Mouse (Mus musculus): ENCODE data around the gene Lima1.

Lima1 gene

DNA sequence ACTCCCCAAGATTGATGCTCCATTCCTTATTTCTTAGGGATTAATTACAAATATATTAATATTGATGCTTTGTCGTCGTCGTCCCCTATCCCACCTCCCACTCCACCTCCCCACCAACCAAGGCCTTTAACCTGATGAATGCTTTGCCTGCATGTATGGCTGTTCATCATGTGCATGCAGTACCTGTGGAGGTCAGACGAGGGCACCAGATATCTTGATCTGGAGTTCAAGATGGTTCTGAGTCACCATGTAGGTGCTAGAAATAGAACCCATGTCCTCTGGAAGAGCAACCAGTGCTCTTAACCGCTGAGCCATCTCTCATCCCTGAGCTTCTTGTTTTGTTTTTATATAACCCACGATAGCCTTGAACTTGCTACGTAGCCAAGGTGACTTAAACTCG, 11.5 kb downstream of the Lima1 start:
- Histone ChIP-seq H3K36me3 (ENCODE audit: insufficient read depth, low read length) (peaks cover 78% of the 10 kb centered on the region), H3K4me3 (replicated peaks; ENCODE audit: low read length) (no peak overlapping the region), H3K9me3 (ENCODE audit: low read length) (no peaks in the 10 kb centered on the region), H3K4me1 (replicated peaks; ENCODE audit: low read depth, low read length) (peaks cover 75% of the 10 kb centered on the region), H3K27me3 (ENCODE audit: insufficient read depth, low read length) (no peaks in the 10 kb centered on the region)
- TF ChIP-seq CTCF (conservative IDR thresholded peaks at IDR 0.05; ENCODE audit: low read length) = peak; percentile 44
- no peak for TF ChIP-seq NANOG (IDR thresholded peaks at IDR 0.05; ENCODE audit: borderline replicate concordance, low read length)

DNA sequence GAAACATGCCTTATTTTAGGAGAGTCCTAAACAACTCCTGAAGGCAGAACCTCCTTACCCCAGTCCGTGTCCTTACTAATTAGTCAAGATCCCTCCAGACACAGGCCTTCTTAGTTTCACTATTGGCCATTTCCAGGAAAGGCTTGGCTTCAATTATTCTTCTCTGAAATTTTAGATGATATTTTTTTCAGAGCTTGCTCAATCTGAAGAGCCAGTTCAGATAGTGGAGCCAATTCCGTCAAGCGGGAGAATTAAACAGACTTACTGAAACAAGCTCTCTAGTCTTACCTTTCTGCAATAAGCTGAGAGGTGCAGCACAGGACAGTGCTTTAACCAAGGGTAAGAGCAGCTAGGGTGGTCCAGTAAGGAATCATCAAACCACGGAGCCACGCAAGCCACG, 11.9 kb downstream of the Lima1 start:
- Histone ChIP-seq H3K36me3 (ENCODE audit: insufficient read depth, low read length) (peaks cover 74% of the 10 kb centered on the region), H3K9me3 (ENCODE audit: low read length) (no peaks in the 10 kb centered on the region), H3K27me3 (ENCODE audit: insufficient read depth, low read length) (no peaks in the 10 kb centered on the region), H3K4me1 (replicated peaks; ENCODE audit: low read depth, low read length) (peaks cover 71% of the 10 kb centered on the region), H3K4me3 (replicated peaks; ENCODE audit: low read length) (no peak overlapping the region)
- TF ChIP-seq CTCF (conservative IDR thresholded peaks at IDR 0.05; ENCODE audit: low read length) = no peak
- TF ChIP-seq NANOG (IDR thresholded peaks at IDR 0.05; ENCODE audit: borderline replicate concordance, low read length) = no peak
- TF ChIP-seq POU5F1 (IDR thresholded peaks at IDR 0.05; ENCODE audit: borderline replicate concordance, low read length) = no peak

DNA sequence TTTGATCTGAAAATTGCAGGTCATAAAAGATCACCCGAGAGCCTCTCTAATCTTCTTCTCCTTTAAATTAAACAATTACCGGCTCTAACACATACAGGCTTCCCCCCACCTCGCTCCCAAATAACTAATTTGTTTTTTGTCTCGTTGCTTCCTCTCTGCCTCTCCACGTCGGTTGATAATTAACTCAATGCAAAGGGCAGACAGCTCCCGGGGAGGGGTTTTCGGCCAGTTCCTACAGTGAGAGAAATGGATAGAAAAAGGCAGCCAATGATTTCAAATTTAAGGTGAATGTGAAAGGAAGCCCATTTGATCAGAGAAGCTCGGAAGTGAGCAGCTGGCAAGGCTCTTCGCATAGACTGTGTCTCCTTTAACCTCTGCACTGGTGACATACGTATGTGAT, 12.8 kb downstream of the Lima1 start:
- H3K4me1 ChIP-seq (replicated peaks; ENCODE audit: low read depth, low read length) = peaks cover 69% of the 10 kb centered on the region
- H3K4me3 ChIP-seq (replicated peaks; ENCODE audit: low read length) = no peak overlapping the region
- H3K36me3 ChIP-seq (ENCODE audit: insufficient read depth, low read length) = peaks cover 65% of the 10 kb centered on the region
- TF ChIP-seq POU5F1 (IDR thresholded peaks at IDR 0.05; ENCODE audit: borderline replicate concordance, low read length) = no peak
- TF ChIP-seq NANOG (IDR thresholded peaks at IDR 0.05; ENCODE audit: borderline replicate concordance, low read length) = no peak
- TF ChIP-seq CTCF (conservative IDR thresholded peaks at IDR 0.05; ENCODE audit: low read length) = no peak
- no peaks in the 10 kb centered on the region for H3K9me3 ChIP-seq (ENCODE audit: low read length)
- no peaks in the 10 kb centered on the region for H3K27me3 ChIP-seq (ENCODE audit: insufficient read depth, low read length)

DNA sequence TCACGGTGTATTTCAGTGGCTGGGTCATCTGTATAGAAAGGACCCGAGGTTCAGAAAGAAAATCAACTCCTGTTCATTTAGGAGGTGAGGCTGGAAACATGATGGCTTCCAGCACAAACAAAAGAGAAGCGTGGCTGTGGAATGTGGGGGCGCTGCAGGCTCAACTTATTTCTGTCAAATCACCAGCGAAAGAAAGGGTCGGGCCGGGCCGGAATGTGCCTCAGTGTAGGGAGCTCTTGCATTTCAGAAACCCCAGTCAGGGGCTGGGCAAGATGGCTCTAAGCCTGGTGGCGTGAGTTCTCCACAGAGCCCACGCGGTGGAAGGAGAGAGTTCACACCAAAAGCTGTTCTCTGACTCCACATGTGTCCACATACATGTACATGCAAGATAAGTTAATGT, 13.3 kb downstream of the Lima1 start:
- TF ChIP-seq NANOG (IDR thresholded peaks at IDR 0.05; ENCODE audit: borderline replicate concordance, low read length) (no peak), POU5F1 (IDR thresholded peaks at IDR 0.05; ENCODE audit: borderline replicate concordance, low read length) (no peak), CTCF (conservative IDR thresholded peaks at IDR 0.05; ENCODE audit: low read length) (no peak)

DNA sequence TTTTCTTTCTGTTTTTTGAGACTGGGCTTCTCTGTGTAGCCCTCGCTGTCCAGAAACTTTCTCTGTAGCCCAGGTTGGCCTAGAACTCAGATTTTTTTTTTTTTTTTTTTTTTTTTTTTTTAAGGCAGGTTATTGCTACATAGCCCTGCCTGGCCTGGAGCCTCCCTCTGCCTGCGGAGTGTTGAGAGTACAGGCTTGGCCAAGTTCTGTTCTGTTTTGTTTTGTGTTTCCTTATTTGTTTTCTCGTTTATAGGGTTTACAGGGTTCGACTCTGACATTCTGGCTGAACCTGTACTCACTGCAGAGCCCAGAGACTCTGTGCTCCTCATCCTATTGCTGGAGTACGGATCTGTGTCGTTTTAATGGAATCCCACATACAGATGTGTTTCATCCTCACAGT, 13.7 kb downstream of the Lima1 start:
- TF ChIP-seq POU5F1 (IDR thresholded peaks at IDR 0.05; ENCODE audit: borderline replicate concordance, low read length) (no peak), CTCF (conservative IDR thresholded peaks at IDR 0.05; ENCODE audit: low read length) (no peak), NANOG (IDR thresholded peaks at IDR 0.05; ENCODE audit: borderline replicate concordance, low read length) (no peak)
- H3K27me3 ChIP-seq (ENCODE audit: insufficient read depth, low read length) = no peaks in the 10 kb centered on the region
- H3K9me3 ChIP-seq (ENCODE audit: low read length) = no peaks in the 10 kb centered on the region
- peaks cover 67% of the 10 kb centered on the region for H3K4me1 ChIP-seq (replicated peaks; ENCODE audit: low read depth, low read length)
- peaks cover 60% of the 10 kb centered on the region for H3K36me3 ChIP-seq (ENCODE audit: insufficient read depth, low read length)
- no peak overlapping the region for H3K4me3 ChIP-seq (replicated peaks; ENCODE audit: low read length)

More for the DNA sequence above, 13.3 kb downstream of the Lima1 start:
- Histone ChIP-seq H3K9me3 (ENCODE audit: low read length) (no peaks in the 10 kb centered on the region), H3K36me3 (ENCODE audit: insufficient read depth, low read length) (peaks cover 62% of the 10 kb centered on the region), H3K27me3 (ENCODE audit: insufficient read depth, low read length) (no peaks in the 10 kb centered on the region), H3K4me3 (replicated peaks; ENCODE audit: low read length) (no peak overlapping the region), H3K4me1 (replicated peaks; ENCODE audit: low read depth, low read length) (peaks cover 69% of the 10 kb centered on the region)

DNA sequence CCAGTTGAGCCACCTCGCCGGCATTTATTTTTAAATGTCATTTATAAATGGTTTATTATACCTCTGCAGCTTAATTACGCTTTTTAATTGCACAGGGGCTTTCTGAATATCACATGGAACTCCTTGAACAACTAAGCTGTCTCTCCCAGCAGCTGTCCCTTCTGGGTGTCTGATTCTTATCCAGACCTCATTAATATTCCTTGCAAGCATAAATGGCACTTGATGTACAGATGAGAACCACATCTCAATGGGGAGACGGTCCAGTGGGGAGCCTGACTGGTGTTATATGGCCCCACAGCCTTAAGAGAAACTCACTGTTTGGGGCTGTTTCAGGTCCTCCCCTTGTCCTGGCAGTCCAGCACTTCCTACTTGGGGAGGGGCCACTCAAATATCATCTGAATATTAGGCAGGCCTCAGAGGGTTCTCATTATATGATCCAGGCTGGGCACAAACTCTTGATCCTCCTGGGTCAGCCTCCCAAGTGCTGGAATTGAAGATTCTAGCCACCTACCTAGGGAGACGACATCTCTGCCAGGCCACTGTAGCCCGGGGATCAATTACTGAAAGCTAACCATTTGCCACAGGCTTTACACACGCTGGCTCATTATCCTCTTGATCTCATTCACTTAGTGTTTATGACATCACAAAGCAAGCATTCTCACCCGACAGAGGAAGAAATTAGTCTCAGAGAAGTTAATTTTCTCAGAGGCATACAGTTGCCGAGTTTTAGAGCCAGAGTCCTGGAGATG, 15.4 kb downstream of the Lima1 start:
- Histone ChIP-seq H3K4me1 (replicated peaks; ENCODE audit: low read depth, low read length) (peaks cover 65% of the 10 kb centered on the region), H3K27me3 (ENCODE audit: insufficient read depth, low read length) (no peaks in the 10 kb centered on the region), H3K9me3 (ENCODE audit: low read length) (no peaks in the 10 kb centered on the region), H3K4me3 (replicated peaks; ENCODE audit: low read length) (no peak overlapping the region), H3K36me3 (ENCODE audit: insufficient read depth, low read length) (peaks cover 67% of the 10 kb centered on the region)
- no peak for TF ChIP-seq NANOG (IDR thresholded peaks at IDR 0.05; ENCODE audit: borderline replicate concordance, low read length)
- no peak for TF ChIP-seq POU5F1 (IDR thresholded peaks at IDR 0.05; ENCODE audit: borderline replicate concordance, low read length)
- no peak for TF ChIP-seq CTCF (conservative IDR thresholded peaks at IDR 0.05; ENCODE audit: low read length)

DNA sequence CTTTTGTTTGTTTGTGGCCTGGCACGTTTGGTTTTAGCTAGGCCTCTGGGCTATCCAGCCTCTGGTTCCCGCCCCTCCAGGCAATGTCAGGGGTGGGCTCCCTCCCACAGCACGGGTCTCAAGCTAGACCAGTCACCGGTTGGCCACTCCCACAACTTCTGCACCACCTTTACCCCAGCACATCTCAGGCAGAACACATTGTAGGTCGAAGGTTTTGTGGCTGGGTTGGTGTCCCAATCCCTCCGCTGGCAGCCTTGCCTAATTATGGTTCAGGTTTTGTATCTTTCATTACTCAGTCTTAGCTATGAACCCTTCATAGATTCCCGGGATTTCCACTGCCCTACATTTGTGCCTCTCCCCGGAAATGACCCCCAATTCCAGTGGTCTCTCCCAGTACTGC, 17.8 kb downstream of the Lima1 start:
- Histone ChIP-seq H3K4me3 (replicated peaks; ENCODE audit: low read length) (no peak overlapping the region), H3K36me3 (ENCODE audit: insufficient read depth, low read length) (peaks cover 60% of the 10 kb centered on the region), H3K9me3 (ENCODE audit: low read length) (no peaks in the 10 kb centered on the region), H3K27me3 (ENCODE audit: insufficient read depth, low read length) (no peaks in the 10 kb centered on the region), H3K4me1 (replicated peaks; ENCODE audit: low read depth, low read length) (peaks cover 65% of the 10 kb centered on the region)
- TF ChIP-seq CTCF (conservative IDR thresholded peaks at IDR 0.05; ENCODE audit: low read length) = no peak
- no peak for TF ChIP-seq NANOG (IDR thresholded peaks at IDR 0.05; ENCODE audit: borderline replicate concordance, low read length)
- no peak for TF ChIP-seq POU5F1 (IDR thresholded peaks at IDR 0.05; ENCODE audit: borderline replicate concordance, low read length)

DNA sequence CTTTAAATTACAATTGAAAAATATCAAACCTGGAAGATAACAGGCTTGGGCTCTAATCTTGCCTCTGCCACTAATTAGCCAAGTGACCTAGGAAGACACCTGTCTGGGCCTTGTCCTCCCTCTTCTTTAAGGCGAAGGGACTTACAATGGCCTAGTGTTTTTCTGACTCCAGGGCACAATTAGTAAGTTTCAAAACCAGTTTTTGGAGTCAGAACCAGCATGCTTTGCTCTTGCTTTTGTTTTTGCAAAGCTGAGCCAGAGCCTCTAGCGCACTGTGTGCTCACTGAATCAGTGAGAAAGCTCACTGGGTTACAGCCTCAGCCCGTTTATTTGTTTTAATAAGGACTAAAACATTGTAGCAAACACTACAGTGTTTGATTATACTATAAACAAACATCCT, 20.1 kb downstream of the Lima1 start:
- TF ChIP-seq POU5F1 (IDR thresholded peaks at IDR 0.05; ENCODE audit: borderline replicate concordance, low read length) (no peak), NANOG (IDR thresholded peaks at IDR 0.05; ENCODE audit: borderline replicate concordance, low read length) (no peak)
- Histone ChIP-seq H3K4me1 (replicated peaks; ENCODE audit: low read depth, low read length) (peaks cover 64% of the 10 kb centered on the region), H3K36me3 (ENCODE audit: insufficient read depth, low read length) (peaks cover 53% of the 10 kb centered on the region), H3K9me3 (ENCODE audit: low read length) (no peaks in the 10 kb centered on the region), H3K4me3 (replicated peaks; ENCODE audit: low read length) (no peak overlapping the region), H3K27me3 (ENCODE audit: insufficient read depth, low read length) (no peaks in the 10 kb centered on the region)

All from E14TG2a.4 (cell line).